Mouse (Mus musculus) gastrocnemius, postnatal 36 days (tissue): Measurements from ENCODE around the gene Atcay. TPM values are rescaled to one million over a fixed set of nuclear protein-coding genes. Genes with fewer than 3 reads are reported as not detected.

Source experiments
- DNase-seq, 2 experiments: peaks; one replicate each; pipeline ENCODE4 v3.0.0; 2022
- intact Hi-C: fragments of 180-260 bp; cut with DNase I; formaldehyde crosslinking; loops from one replicate; pipeline ENCODE4 v1.15.1; 2025
- long read RNA-seq, 2 experiments: library from polyadenylated mRNA; stranded (forward); transcript quantifications; one replicate each; pipeline ENCODE4 v2.0.0; 2021
- total RNA-seq, 2 experiments: library from RNA; stranded (reverse); gene quantifications; 2 replicates each; pipeline ENCODE4 v1.2.3; 2021

The Atcay gene
- not detected for total RNA-seq
- long read RNA-seq, experiment 1, partial matches to known transcripts = 0 of 12 reads
- long read RNA-seq, experiment 1, other reads (novel, unspliced or antisense) = 12 of 12 reads
- long read RNA-seq, experiment 2, partial matches to known transcripts = 0 of 5 reads
- long read RNA-seq, experiment 2, other reads (novel, unspliced or antisense) = 5 of 5 reads

DNA sequence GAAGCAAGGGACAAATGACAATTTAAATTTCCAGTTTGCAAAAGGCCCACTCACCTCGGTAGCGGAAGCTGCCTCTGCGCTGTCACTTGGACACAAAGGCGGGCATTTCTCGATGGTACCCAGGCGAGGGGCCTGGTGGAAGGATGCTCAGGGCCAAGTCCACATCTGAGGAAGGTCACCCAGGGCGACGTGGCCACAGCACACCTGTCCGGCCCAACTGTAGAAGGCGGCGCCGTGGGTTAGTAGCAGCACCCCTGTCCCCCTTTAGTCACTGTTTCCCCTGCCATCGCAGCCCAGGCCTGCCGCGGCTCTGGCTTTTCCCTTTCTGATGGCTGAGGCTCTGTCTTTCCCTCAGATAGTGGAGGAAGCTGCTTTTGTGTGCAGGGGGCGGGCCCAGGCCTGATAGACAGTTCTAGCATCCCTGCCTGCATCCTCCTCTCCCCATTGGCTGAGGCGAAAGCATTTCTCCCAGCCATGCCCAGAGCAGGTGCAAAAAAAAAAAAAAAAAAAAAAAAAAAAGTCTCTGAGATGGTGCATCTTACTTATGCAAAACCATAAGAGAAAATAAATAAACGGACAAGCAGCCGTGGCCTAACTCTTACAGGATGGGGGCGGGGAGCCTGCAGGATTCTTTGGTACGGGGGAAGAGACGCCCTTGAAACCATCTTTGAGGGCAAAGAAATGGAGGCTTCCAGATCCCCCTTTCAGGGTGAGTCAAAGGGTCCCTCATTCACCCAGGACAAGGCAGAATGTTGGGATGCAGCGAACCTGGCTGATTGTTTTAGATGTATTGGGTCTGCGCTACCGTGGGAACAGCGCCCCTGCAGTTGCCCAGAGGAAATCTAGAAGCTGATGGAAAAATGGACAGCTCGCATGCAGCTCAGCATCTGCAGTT is at the start of gene Atcay:
TSS of gene Atcay (minus strand) at position 396 of the 895 bp plus-strand sequence.
- intact Hi-C loops = loop anchor here (2.0 kb wide), 1 partner anchor 24 kb away; no protein-coding TSS in a partner anchor
- no peak for DNase-seq

DNA sequence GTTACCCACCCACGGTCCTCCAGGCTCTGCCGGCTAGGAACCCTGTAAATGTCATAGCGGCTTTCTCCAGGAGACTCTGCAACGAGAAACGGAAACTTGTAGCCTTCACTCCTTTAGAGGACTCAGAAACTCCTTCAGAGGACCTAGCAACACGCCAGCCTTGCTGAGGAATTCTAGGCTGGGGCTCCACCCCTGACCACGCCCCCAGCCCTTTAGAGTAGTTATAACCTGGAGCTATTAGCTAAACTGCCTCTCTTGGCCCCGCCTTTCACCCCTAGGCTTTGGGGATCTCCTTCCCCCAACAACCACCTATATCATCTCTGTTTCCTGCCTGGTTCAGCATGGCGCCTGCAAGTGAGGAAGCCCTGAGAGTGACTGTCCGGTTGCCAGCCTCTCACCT is 48.9 kb upstream of the Atcay start:
- intact Hi-C loops = no loop called here
- DNase-seq = no peak

DNA sequence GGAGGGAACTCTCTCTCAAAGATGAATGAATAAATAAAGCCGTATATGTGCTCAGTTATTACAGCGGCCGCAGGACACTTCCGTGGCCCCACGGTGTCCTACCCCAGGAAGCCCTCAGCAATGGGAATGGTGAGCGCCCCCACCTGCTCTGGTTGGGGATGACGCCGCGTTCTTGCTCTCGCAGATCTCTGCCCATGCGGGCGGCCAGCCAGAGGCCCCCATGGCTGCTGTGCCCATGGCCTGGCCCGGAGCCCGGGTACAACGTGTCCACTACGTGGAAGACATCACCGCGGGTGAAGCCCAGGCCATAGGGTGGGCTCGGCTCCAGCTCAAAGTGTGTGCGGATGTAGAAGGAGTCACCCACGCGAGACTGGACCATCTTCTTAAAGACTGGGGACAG is 47.0 kb upstream of the Atcay start:
- DNase-seq = no peak

DNA sequence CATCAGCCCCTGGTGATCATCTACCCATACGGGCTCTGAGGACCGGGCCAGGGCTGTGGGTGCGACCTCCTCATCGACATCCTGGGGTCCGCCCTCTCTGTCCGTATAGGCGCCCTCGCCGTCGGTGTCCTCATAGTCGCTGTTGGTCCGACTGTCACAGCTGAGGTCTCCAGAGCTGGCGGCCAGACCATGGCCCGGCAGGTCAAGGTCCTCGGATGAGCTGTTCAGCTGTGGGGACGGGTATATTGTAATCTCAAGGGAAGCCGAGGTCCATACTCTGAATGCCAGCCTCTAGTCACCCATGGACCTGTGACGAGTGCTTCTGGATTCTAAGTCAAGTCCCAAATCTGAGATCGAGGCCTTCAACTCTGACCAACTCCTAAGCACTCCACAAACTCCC is 43.2 kb upstream of the Atcay start:
- intact Hi-C loops = no loop called here

More for the DNA sequence above, 47.0 kb upstream of the Atcay start:
- intact Hi-C loops = no loop called here

GRCm38 (mm10) chr10:81272356-81272755 is 41.7 kb upstream of the Atcay start:
- intact Hi-C loops = no loop called here
- no peak for DNase-seq

More for the DNA sequence above, 43.2 kb upstream of the Atcay start:
- no peak for DNase-seq

GRCm38 (mm10) chr10:81268643-81269412 is 38.2 kb upstream of the Atcay start:
- DNase-seq = no peak
- intact Hi-C loops = no loop called here

GRCm38 (mm10) chr10:81268056-81268455 is 37.4 kb upstream of the Atcay start:
- intact Hi-C loops = no loop called here
- peak; percentile 77 to 84 for DNase-seq

DNA sequence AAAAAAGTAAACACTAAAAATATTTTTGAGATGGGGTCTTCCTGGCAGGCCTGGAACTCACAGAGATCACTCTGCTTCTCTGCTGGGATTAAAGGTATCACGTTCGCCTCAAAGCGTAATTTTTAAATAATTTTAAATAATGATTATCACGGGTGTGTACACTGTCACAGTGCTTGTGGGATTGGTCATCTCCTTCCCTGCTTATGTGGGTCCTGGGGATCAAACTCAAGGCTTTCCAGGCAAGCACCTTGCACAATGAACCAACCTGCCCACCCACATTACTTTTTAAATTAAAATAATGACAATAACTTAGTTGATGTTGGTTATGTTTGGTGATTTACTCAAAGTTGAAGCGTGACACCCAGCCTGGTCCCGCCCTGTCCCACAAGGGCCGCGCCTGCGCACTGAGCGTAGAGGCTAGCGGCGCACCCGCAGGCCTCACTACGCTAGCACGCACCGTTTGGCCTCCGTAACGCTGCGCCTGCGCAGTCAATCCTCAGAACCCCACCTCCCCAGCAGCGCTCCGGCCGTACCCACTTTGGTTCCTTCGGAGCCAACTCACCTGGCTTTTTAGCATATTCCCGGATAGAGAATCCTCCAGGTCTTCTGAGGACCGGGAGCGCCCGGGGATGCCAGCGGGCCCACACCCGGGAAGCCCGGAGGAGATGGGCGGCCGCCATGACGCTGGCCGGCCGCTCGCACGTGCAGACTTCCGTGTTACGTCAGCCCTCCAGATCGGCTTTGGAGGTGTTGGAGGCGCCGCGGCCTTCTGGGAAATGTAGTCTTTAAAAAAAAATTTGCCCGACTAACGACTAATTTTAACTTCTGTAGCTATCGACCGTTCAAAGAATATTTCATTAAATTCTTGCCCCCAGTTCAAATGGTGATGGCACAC is 35.8 kb upstream of the Atcay start, which contains the start of the genes Mrpl54 and Apba3:
TSS of gene Mrpl54 (minus strand) at position 724 of the 895 bp plus-strand sequence.
TSS of gene Apba3 (plus strand) at position 750 of the 895 bp plus-strand sequence.
- peak; percentile 95 to 96 for DNase-seq
- intact Hi-C loops = no loop called here

DNA sequence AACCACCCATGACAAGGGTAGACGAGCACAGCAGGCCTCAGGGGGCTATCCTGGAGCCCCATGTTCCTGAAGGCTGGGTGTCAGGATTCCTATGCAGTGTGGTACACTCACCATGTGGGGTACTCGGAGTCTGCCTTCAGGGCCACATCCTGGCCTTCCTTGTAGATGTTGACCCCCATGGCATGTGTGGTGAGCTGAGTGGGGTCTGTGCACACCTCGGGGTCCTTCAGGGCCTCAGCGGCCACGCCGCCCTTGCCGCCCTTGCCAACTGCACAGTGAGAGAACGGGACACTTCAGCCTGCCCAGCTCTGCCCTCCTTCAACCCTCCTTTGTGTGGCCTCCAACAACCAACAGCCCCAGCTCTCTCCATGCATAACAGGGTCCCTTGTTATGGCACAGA is 34.9 kb upstream of the Atcay start:
- intact Hi-C loops = no loop called here

DNA sequence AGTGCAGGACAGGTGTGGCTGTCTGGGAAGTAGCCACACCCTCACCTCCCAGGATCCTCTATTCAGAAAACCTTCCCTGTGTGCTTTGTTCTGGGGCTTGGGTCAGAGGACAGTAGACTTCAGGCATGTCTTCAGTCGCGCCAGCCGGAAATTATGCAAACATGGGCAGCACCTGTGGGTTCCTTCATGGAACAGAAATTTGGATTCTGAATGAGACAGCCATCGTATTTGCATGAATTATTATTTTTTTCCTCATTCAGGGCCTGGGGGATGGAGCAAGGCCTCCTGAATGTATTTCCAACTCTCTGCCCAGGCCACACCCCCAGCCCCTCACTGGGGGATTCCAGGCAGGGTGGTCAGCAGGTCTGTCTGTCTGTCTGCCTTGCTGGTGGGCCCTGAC is 30.4 kb upstream of the Atcay start:
- no peak for DNase-seq
- intact Hi-C loops = no loop called here

More for the DNA sequence above, 34.9 kb upstream of the Atcay start:
- DNase-seq = no peak

DNA sequence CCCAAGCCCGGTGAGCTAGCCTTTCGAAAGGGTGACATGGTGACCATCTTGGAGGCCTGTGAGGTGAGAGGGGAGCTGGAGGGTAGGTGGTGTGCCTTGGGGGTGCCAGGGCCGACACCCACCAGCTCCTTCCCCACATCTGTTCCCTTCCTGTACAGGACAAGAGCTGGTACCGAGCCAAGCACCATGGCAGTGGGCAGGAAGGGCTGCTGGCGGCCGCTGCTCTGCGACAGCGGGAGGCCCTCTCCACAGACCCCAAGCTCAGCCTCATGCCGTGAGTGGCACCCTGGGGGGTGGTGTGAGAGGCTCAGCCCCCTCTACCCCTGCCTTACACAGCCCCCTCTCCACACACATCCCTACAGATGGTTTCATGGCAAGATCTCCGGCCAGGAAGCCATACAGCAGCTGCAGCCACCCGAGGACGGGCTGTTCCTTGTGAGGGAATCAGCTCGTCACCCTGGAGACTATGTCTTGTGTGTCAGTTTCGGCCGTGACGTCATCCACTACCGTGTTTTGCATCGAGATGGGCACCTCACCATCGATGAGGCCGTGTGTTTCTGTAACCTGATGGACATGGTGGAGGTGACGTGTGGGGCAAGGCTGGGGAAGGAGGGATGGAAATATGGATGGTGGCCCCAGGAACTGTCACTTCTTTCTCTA is 28.7 kb upstream of the Atcay start:
- intact Hi-C loops = no loop called here
- DNase-seq = no peak

DNA sequence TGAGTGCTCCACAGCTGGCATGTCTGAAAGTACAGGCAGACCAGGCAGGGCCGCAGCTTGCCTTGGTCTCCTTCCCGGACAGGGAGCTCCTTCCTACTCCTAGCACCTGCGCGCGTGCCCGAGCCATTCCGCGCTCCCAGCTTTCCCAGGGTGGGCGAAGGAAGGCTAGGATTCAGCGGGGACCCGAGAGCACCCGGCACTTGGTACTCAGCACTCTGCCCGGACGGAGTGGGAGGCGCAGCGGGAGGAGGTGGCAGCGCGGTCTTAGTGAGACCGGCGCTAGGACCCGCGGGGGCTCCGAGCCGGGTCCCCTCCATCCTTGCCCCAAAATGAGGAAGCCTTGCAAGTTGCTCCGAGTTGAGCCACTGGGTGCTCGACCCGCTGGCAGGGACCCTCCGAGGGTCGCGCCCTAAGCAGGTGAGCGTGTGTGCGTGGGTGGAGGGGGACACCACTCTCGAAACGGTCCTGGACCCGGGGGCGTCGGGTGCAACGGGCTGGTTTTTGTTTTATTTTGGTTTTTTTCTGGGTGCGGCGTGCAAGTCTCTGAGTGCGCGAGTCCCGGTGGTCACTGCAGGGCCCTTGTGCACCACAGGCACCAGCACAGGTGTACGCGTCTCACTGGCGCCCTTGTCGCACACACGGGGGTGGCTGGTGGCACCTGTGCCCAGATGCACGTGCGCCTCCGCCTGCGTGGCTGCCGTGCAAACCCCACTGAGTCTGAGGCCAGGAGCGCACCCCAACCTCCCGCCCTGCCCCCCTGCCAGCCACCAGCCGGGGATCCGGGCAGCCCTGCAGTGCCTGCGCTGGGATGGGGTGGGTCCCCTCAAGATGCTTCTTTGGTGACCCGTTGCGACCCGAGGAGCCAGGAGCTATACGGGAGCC is 26.8 kb upstream of the Atcay start:
- intact Hi-C loops = no loop called here
- DNase-seq = no peak

DNA sequence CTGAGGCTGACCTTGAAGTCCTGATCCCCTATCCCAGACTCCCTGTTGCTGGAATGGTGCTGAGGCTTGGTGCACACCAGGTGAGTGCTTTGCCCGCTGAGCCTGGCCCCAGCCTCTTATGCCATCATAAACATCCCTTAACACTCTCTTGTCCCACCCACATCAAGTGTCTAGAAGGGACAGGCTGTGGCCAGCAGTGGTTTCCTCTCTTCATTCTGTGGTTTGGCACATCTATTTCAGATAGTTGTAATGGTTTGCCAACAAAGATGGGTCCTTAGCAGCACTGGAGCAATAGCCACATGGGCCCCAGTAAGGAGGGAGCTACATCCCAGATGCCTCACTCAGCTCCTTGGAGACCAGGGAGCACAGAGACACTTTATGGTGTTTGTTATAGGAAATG is 24.3 kb upstream of the Atcay start:
- intact Hi-C loops = no loop called here
- no peak for DNase-seq

GRCm38 (mm10) chr10:81252424-81253419 is 22.1 kb upstream of the Atcay start, which contains the start of gene Matk:
Matk (plus strand) TSS chr10:81252935.
- DNase-seq = no peak
- intact Hi-C loops = no loop called here

DNA sequence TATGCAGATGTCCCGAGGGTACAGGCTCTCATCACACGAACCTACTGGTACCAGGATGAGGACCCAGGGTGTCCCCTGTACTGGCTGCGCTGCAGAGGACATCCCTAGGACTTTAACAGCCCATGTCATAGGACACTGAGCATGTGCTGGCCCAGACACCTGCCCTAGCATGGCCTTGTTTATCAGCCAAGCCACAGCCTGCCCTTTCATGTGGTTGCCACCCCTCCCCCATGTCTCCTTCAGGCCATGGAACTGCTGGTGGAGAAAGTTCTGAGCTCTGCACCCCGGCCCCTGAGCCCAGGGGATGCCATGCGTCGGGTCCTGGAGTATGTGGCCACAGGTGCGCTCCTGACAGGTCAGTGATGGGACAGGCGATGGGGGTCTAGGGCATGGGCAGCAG is 18.8 kb upstream of the Atcay start:
- intact Hi-C loops = no loop called here
- DNase-seq = no peak

- DNase-seq = no peak
- intact Hi-C loops = no loop called here
Observed at GRCm38 (mm10) chr10:81247804-81248203, 17.2 kb upstream of the Atcay start.

DNA sequence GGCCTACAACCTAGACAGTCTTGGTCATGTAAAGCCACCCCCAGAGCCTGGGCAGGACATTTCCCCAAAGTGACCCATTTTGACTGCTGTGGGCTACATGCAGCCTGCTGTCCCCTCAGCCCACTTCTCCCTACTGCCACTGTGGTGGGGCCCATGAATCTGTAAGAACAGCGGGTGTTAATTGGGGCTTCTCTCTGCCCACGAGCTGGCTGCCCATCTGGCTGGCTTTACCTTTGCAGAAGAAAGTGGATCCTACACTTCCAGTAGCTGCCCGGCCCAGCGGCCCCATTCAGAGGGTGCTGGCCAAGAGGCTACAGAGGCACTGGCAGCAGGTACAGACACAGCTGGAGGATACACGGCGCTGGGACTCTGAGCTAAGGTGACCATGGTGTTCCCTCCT is 14.5 kb upstream of the Atcay start:
- no peak for DNase-seq
- intact Hi-C loops = no loop called here
